Mouse (Mus musculus): Measurements from ENCODE around the gene Otud4.

Otud4 gene

DNA sequence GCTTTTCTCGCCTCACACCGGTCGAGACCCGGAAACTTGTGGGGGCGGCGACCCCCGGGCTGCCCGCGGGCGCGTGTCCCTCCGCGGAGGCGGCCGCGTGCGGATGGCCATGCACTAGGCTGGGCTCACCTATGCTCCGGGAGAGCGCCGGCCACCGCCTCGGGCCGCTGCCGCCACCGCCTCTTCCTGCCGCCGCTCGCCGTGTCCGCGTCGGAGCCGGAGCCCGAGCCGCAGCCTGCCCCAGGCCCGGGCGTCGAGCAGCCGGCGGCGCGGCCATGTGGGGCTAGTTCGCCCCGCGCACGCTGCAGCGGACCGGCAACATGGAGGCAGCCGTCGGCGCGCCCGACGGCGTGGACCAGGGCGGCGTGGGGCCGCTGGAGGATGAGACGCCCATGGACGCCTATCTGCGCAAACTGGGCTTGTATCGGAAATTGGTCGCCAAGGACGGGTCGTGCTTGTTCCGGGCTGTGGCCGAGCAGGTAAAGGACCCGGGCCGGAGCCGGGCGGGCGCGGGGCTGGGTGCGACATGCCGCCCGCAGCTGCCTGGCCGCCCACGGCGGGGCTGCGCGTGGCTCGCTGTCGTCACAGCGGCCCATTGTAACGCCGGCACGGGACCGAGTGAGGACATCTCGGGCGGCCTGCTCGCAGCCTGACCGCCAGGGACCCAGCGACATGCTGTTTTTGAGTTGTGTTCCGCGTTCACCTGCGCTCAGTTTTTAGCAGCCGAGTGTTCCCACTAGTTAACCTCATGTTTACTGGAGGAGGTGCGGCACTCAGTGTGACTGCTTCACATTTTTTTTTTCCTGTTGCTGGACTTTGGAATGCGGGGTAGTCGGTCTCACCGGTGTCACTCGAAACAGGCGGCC is at the start of gene Otud4:
Gene Otud4, plus strand, starts transcription at position 33 of the 866 bp plus-strand sequence.
- peak; percentile 55 for DNase-seq

DNA sequence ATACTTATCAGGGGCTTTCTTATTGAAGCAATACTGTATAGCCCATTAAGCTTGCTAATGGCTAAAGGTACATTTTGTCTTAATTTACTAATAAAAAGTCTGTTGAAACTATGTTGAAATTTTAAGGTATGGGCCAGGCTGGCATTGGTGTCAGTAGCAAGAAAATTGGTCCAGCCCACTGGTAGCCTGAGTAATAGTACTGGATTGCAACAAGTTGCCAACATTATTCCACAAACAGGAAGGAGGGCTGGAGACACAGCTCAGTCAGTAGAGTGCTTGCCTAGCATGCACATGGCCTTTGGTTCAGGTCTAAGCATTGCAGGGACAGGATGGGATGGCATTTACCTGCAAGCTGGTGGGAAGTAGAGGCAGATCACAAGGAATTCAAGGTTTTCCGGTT is 38.5 kb upstream of the Otud4 start:
- no peak for DNase-seq

DNA sequence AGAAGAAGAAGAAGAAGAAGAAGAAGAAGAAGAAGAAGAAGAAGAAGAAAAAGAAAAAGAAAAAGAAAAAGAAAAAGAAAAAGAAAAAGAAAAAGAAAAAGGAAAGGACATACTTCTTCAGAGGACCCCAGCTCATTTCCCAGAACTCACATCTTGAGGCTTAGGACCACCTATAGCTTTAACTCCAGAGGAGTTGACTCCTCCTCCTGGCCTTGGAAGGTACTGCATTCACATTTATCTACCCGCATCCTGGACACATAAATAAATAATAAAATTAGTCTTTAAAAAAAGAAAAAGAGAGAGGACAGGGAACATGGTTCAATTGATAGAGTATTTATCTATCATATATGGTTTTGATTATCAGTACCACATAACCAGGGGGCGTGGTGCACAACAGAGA is 36.2 kb upstream of the Otud4 start:
- DNase-seq, result peak; percentile 39

DNA sequence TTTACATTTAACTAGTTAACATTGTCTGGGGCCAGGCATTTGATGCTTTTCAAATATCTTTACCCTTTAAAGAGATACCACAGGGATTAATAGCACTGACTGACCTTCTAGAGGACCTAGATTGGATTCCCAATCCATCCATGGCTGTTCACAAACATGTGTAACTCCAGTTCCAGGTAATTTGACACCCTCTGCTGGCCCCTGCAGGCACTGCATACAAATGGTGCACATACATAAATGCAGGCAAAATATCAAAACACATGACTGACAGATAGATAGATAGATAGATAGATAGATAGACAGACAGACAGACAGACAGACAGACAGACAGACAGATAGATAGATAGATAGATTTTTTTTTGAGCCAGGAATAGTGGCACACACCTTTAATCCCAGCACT is 33.2 kb upstream of the Otud4 start:
- DNase-seq, result peak; percentile 14

DNA sequence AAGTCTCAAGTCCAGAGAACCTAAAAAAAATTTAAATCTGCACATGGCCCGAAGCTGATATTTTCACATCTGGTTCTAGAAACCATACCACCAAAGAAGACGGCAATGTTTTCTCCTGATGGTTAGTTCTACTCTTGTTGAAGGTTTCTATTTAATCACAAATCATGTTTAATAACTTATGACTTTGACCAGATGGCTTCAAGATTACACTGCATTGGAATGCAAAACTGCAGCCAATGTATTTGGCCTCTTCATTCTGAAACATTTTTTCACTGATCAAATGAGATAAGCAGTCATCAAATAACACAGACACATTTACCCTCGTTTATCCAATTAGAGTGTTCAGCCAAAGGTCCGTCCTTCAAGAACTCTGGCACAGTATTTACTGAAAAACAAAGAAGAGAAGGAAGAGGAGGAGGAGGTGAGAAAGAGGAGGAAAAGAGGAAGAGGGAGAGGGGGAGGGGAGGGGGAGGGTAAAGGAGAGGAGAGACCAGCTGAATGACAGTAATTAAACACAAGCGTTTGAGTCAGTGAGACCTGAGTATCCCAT is 32.6 kb upstream of the Otud4 start:
- no peak for DNase-seq

DNA sequence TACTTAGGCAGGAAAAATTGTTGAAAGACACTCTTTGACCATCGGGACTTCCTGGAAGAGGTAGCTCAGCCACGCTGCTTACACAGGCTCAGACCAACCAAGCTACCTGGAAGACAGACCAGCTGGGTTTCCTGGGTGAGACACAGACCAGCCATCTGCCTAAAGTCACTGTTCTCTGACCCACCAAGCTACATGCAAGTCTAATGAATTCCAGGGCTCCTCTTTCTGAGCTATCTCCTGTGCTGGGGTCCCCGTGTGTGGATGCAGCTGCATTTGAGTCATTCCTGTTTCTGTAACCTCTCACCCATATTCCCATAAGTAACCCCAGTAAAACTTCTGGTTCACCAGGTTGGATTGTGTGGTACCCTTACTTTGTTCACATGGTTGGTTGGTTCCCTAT is 30.7 kb upstream of the Otud4 start:
- no peak for DNase-seq

DNA sequence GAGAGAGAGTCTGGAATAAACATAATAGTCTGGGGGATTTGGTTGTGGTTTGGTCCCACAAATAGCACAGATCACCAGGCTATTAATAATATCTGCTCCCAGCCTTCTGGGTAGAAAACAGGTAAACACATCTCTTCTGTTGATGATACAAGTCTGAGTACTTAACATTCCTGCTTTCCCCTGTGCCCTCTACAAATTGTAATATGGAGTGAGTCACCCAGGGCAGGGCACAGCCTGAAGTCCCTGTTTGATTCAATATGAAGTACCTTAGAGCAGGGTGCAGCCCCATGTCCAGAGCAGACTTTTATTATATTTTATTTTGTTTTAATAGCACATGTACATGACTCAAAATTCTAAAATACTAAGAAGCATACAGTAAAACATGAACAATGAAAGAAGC is 29.1 kb upstream of the Otud4 start:
- no peak for DNase-seq

DNA sequence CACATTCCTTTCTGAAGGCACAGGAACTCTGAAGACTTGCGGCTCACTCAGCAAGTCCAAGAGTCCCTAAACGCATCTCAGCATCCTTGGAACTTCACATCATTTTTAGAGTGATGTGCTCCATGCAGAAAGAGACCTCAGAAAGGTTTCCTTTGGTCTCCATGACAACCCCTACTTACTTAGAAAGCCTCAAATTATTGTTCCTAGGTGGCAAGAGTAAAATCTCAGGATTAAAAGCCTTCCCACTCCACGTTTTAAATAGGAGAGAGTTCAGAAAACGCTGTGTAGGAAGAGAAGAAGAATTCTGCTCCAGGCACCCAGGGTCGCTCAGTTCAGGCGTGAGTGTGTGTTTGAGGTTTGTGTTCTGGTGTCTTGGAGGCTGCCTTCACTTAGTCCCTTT is 27.1 kb upstream of the Otud4 start:
- no peak for DNase-seq

DNA sequence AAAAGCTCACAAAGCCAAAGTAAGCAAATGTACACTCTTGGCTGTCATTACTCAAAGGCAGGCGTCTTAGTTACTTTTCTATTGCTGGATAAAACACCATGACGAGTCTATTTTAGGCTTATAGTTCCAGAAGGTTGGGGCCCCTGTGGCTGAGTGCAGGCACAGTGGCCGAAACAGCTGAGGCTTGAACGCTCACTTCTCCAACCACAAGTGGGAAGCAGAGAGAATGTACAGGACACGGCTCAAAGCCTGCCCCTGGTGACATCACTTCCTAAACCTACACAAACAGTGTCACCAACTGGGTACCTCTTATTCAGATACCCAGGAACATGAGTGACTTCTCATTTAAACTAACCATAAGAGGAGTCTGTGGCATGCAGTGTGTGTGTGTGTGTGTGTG is 26.5 kb upstream of the Otud4 start:
- no peak for DNase-seq

DNA sequence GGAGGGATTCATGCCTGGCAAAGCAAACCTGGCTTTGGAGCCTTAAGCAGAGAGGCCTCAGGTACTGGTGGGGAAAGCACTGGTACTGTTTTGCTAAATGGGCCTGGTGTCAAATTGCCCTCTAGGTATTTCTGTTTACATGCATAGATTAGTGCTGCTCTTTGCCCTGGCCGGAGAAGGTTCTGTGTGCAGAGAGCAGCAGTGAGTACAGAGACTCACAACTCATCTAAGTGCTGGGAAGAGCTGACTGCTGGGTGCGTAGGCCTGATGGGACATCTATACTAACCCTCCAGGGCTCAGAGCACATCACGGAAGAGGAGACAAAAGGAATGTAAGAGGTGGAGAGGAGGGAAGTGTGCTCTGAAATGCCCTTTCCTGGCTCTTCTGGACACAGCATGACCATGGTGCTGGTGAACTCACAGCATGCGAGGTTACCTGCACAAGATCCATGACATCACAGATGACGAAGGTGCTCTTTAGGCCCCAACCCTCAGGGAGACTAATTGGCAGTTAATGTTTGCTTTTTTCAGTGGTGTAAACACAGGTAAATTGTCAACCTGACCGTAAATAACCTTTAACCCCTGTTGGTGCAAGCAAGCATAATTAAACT is 23.6 kb upstream of the Otud4 start:
- no peak for DNase-seq

DNA sequence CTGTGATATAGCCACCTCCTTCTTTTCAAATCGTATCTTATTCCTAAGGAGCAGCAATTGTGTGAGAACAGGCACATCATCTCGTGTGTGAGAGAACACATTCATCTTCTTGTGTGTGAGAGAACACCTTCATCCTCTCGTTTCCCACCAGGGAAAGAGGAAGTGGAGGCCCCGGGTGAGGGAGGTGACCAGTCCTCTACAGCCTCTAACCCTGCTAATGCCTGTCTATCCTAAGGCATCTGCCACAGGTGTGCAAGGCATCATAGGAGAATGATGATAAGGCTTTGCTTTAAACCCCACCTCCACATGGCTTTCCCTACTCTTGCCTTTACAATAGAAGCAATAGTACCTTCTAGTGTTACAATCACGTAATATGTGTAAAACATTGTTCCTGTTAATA is 20.5 kb upstream of the Otud4 start:
- DNase-seq, result no peak

DNA sequence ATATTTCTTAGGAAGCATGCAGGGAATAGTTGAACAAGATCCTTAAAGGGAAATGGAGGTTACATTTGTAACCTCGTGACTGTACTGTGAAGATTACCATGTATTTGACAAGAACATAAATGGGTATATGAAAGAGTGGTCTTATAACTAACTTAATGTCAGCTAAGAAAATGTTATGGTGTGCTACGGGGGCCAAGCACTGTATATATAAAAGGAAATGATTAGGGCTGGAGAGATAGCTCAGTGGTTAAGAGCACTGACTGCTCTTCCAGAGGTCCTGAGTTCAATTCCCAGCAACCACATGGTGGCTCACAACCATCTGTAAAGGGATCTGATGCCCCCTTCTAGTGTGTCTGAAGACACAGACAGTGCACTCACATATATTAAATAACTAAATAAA is 20.1 kb upstream of the Otud4 start:
- no peak for DNase-seq

DNA sequence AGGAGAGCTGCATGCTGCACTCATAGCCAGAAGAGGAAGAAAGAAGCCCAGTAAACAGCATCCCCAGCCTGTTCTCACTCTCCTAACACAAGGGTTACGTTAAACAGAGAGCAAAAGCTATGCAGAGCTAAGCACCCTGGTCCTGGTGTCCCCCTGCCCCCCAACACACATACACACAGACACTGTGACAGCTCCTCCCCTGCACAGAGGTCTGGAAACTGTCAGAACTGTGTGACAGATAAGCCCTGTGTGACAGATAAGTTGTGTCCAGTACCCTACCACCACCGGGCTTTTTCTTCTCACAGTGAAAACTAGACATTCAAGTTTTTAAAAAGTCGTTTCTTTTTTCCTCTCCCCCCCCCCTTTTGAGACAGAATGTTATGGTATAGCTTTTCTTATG is 19.4 kb upstream of the Otud4 start:
- DNase-seq, result no peak

DNA sequence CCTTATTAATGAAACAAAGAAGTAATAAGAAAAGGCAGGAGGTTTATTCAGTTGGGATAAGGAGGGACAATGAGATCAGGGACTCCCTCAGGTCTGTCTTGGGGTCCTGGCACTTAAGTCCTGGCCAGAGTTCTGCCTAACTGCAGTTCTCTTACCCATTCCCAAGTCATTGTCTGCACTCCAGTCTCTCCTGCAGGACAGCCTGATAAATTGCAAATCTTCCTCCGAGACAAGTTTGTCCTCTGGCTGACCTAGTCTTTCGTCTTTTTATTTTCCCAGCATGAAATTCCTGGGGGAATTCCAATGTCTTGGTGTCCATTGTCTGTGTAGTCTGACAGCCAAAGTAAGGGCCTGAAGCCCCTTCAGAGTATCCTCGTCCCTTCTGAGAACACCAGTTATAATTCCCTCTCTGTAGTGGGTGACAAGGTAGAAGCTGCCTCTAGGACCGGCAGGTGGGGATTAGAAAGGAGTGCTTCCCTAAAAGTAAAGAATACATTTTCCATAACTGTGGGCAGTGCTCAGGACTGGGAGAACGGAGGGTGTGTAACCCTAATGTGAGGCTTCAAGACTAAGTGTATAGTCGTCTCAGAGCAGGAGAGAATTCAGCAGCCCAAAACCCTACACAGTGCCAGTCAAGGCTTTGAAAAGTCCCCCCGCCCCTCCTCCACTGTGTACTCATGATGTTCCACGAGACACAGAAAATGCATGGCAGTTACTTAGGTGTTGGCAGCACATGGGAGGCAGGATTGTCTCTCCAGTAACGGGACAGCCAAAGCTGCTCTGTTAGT is 18.7 kb upstream of the Otud4 start:
- peak; percentile 8 for DNase-seq

DNA sequence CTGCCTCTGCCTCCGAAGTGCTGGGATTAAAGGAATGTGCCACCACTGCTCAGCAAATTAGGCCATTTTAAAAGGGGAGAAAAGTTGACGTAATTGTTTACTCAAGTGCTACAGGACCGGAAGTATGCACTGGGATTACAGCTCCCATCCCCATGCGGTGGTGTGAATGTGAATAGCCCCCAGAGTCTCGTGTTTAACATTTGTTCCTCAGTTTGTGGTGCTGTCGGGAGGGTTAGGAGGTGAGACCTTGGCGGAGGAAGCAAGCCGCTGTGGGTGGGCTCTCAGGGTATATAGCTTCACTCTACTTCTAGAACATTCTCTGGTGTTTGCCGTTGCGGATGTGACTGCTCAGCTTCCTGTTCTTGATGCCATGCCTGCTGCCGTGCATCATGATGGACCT is 17.1 kb upstream of the Otud4 start:
- DNase-seq, result peak; percentile 19

DNA sequence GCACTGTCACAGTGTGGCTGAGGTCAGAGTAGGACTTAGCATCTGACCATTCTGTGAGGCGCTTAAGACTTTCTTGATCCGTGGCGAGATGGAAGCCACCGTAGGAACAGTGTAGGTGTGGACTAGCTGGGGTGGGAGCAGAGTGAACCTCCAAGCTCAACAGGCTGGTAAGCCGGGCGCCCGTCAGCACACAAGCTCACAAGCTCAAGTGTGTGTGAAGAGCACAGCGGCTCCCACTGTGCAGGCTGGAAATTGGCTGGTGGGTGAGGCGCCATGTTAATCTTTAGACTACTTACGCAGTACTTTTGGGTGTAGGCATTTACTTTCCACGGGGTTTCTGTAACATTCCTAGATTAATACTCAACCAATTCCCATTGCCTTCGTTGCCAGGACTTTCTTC is 16.1 kb upstream of the Otud4 start:
- no peak for DNase-seq

DNA sequence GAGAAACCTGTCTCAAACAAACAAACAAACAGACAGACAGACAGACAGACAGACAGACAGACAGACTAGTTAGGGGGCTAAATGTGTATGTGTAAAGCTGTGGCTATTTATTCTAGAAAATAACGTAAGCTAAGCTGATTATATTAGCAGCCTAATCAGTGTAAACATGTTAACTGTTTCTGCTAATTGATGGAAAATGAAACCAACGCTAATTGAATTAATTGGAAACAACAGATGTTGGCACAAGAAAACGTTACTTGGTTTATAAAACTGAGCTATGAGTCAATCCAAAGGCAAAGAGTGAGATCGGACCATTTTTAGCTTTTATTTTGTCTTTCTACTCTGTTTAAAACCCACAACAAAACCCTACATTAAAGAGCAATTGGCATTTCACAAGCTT is 15.0 kb upstream of the Otud4 start:
- DNase-seq, result no peak

DNA sequence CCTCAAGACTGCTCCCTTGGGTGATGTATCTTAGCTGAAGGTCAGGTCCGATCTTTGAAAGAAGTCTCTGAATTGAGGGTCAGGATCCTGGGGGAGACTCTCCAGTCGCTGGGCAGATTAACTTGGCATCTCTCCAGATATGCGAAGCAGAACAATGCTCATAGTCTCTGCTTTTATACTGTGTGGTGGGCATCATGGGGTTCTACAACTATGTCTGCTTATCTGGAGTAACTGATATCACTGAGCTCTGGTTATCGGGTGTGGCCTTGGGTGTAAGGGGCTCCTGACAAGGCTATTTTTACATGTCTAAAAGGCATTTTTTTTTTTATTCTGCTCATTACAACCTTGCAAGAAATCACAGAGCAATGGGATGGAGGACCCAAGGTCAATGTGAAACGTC is 13.2 kb upstream of the Otud4 start:
- DNase-seq, result no peak

DNA sequence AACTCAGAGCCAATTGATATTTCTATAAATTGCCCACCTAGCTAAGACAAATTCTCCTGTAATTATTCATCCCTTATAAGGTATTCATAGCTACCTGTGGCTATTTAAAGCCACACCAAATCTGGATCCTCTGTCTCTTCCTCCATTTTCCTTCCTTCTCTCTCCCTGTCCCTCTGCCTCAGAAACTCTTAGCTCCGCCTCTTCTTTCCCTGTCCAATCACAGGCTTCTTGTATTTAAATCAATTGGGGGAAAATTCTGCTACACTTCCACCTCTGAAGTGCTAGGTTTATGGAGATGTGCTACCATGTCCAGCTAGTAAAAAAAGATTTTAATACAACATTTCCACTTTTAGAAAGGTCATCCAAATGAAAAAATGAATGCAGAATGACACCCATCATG is 3.9 kb upstream of the Otud4 start:
- DNase-seq, result no peak

DNA sequence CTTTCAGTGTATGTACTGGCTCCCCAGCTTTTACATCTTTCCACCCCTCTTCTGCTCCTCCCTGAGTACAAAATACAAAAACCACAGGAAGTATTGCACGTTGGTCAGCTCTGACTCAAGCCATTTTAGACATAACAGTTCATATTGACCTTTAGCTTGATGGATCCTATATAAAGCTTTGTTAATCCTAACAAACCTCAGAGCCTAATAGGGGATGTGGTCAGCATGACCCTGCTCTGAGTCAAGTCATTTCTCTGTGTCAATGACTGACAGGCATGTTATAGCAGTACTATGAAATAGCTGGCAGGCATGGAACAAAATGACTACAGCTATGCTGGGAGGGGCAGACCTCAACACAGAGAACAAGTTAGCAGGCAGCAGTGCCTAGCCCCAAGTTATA is 3.3 kb upstream of the Otud4 start:
- no peak for DNase-seq

DNA sequence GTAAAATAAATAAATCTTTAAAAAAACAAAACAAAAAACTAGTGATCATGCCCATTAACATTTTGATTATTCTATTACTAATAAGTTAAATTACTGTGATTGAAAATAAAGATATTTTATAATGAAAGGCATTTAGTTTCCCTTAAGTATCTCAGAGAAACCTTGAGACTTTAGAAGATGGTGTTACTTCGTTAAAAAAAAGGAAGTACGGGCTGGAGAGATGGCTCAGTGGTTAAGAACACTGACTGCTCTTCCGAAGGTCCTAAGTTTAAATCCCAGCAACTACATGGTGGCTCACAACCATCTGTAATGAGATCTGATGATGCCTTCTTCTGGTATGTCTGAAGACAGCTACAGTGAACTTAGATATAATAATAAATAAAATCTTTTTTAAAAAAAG is 2.2 kb upstream of the Otud4 start:
- DNase-seq, result no peak

DNA sequence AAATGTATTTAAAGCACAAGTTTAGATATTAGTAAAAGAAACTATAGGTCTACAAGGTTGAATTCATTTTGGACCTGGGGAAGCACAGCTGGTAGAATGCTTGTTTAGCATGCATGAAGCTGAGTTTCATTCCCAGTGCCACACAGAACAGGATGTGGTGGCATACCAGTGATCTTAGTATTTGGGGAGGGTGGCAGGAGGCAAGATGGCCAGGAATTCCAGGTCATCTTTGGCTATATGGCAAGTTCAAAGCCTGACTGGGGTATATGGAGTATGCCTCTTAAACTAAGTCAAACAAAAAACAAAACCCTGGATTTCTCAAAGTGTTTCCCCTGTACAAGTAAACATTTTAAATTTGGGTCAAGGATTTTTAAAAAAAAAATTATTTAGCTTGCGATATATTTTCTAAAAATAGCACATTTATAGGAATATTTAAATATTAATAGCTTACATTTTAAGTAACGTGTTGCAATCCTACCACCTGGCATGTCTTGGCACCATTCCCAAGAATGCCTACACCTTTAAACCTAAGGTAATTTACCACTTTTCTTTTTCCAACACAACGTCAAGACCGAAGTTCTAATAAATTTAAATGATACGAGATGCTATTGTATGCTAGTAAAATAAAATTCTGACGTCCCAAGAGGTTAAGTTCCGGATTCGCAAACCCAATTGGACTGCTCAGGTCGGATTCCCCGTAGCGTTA is 1.3 kb upstream of the Otud4 start:
- no peak for DNase-seq
